Mouse (Mus musculus): ENCODE results near the gene Otub1. TPM values are rescaled to one million over a fixed set of nuclear protein-coding genes. Genes with fewer than 3 reads are reported as not detected.

Otub1 gene
- polyA plus RNA-seq, 1 experiment, result 112 TPM

DNA sequence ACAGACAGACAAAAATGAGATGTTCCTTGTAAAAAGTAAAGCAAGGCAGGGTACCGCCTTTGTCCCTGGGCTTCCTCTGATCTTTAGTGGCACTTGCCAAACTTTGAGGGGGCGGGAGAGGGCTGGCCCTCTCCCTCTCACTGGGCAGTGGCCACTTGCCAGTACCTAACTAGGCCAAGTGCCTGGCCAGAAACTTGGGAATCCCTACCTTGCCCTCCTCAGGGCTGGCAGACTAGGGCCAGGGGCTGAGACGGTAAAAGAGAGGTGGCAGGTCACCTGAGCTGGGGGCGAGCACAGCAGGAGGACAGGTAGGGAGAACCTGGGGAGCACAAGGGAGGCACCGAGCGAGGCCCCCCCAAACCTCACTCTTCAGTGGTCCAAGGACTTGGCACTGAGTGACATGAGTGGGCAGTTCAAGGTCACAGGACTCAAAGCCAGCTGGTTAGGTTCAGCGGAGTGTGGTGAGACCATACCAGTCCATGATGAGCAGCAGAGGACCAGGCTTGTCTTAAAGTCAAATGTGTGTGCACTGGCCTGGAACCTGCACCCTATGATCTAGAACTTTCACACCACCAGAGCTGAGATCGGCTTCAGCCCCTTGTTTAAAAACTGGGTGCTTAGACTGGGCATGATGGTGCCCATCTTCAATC, 25.2 kb downstream of the Otub1 start:
- no peak overlapping the region for H3K4me2 ChIP-seq (ENCODE audit: low read depth)
- H3K79me2 ChIP-seq (ENCODE audit: control insufficient read depth, insufficient read depth), result no peaks in the 10 kb centered on the region
- no peaks in the 10 kb centered on the region for H3K36me3 ChIP-seq (ENCODE audit: control insufficient read depth, insufficient read depth)
- H3K4me3 ChIP-seq, result no peak overlapping the region
- no peak overlapping the region for H3ac ChIP-seq (ENCODE audit: control insufficient read depth, insufficient read length)
- no peak for TF ChIP-seq MYOG (IDR thresholded peaks at IDR 0.05; ENCODE audit: control insufficient read depth in 1 of 3, insufficient read depth in 1 of 3, insufficient read length in 2 of 3, low read depth in 2 of 3)
- no peak for TF ChIP-seq TCF12 (IDR thresholded peaks at IDR 0.05; ENCODE audit: insufficient read depth, poor library complexity, severe bottlenecking)
- TF ChIP-seq POLR2AphosphoS2 (IDR thresholded peaks at IDR 0.05; ENCODE audit: insufficient read length, low read depth), result no peak
- TF ChIP-seq REST (IDR thresholded peaks at IDR 0.05; ENCODE audit: insufficient read depth, insufficient read length), result no peak
- TF ChIP-seq SRF (IDR thresholded peaks at IDR 0.05; ENCODE audit: control insufficient read depth, insufficient read length, low read depth), result no peak
- no peak for TF ChIP-seq E2F4 (IDR thresholded peaks at IDR 0.05; ENCODE audit: insufficient read depth)
- no peak for TF ChIP-seq MYOD1 (IDR thresholded peaks at IDR 0.05; ENCODE audit: control insufficient read depth in 1 of 3, insufficient read length in 2 of 3, low read depth in 2 of 3)
- TF ChIP-seq CEBPB (IDR thresholded peaks at IDR 0.05; ENCODE audit: insufficient read depth, poor library complexity, severe bottlenecking), result no peak
- TF ChIP-seq POLR2A (IDR thresholded peaks at IDR 0.05; ENCODE audit: insufficient read length, low read depth), result no peak
- TF ChIP-seq USF1 (IDR thresholded peaks at IDR 0.05; ENCODE audit: low read depth), result no peak
- no peak for TF ChIP-seq TCF3 (IDR thresholded peaks at IDR 0.05; ENCODE audit: insufficient read length, low read depth)
- TF ChIP-seq MAX (IDR thresholded peaks at IDR 0.05; ENCODE audit: low read depth), result no peak
- H3K27me3 ChIP-seq (ENCODE audit: control insufficient read depth, insufficient read depth, insufficient read length), result no peaks in the 10 kb centered on the region

DNA sequence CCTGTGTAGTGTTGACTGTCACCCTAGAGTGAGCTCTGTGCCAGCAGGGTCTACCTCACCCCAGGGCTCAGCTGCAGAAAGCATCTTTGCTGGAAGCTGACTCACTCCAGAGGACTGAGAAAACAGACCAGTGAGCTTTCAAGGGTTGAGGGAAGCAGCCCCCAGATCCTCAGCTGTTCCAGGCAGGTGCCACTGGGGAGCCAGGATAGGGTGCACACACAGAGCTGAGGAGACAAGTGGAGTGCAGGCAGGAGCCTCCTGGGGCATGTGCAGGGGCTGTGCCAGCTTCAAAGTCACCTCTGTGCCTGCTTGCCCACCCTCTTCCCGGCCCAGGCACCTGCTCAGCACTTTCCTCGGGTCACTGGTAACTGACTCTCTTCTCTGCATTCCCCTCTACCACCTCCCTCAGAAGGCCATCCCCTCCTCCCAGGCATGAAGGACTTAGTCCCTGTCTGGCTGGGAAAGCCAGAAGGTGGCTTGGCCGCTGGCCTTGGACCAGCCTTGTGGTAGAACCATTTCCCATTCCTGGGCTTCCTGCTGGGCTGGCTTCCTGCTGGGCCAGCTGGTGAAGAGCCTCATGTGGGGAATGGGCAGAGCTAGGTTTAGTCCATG, 27.2 kb downstream of the Otub1 start:
- H3K79me2 ChIP-seq (ENCODE audit: control insufficient read depth, insufficient read depth), result no peaks in the 10 kb centered on the region
- no peaks in the 10 kb centered on the region for H3K36me3 ChIP-seq (ENCODE audit: control insufficient read depth, insufficient read depth)
- no peak overlapping the region for H3ac ChIP-seq (ENCODE audit: control insufficient read depth, insufficient read length)
- TF ChIP-seq MAX (IDR thresholded peaks at IDR 0.05; ENCODE audit: low read depth) (no peak), MYOD1 (IDR thresholded peaks at IDR 0.05; ENCODE audit: control insufficient read depth in 1 of 3, insufficient read length in 2 of 3, low read depth in 2 of 3) (peak in 2 of 3 experiments; percentile 95 to 98), TCF12 (IDR thresholded peaks at IDR 0.05; ENCODE audit: insufficient read depth, poor library complexity, severe bottlenecking) (peak; percentile 92), E2F4 (IDR thresholded peaks at IDR 0.05; ENCODE audit: insufficient read depth) (no peak), SRF (IDR thresholded peaks at IDR 0.05; ENCODE audit: control insufficient read depth, insufficient read length, low read depth) (peak; percentile 6), MYOG (IDR thresholded peaks at IDR 0.05; ENCODE audit: control insufficient read depth in 1 of 3, insufficient read depth in 1 of 3, insufficient read length in 2 of 3, low read depth in 2 of 3) (peak; percentile 73 to 98 (median 96)), POLR2AphosphoS2 (IDR thresholded peaks at IDR 0.05; ENCODE audit: insufficient read length, low read depth) (no peak), TCF3 (IDR thresholded peaks at IDR 0.05; ENCODE audit: insufficient read length, low read depth) (peak; percentile 78)
- H3K4me2 ChIP-seq (ENCODE audit: low read depth), result peak overlapping the region; percentile 42
- H3K4me3 ChIP-seq, result no peak overlapping the region
- H3K27me3 ChIP-seq (ENCODE audit: control insufficient read depth, insufficient read depth, insufficient read length), result no peaks in the 10 kb centered on the region

DNA sequence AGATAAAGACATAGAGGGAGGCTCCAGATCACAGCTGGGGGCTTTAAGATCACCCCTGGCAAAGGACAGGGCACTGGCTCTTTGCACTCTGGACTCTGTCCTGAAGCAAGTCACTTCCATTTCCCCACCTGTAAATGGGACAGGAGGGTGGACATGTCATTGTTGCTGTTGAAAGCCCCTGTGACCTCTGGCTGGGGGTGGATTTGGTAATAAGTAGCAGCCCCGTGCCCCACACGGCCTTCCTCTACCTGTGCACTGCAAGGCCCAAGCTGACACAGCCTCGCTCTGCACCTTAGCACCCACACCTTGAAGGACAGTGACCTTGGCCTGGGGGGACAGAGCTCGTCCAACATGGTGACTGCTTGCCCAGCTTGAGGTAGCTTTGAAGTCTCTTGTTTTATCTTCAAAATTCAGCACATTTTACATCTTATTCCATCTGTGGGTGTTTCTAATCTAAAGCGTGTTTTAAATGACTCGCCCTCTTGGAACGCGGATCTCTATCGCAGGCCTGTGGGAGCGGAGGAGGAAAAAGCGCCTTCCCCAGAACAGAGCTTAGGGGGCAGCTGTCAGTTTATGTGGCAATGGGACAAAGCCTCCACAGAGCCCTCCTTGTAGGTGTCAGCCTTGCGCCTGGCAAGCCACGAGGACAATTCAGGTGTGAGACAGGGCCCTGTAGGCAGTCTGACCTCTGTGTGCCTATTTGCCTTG, 28.2 kb downstream of the Otub1 start:
- TF ChIP-seq SRF (IDR thresholded peaks at IDR 0.05; ENCODE audit: control insufficient read depth, insufficient read length, low read depth), result no peak
- no peak for TF ChIP-seq POLR2AphosphoS2 (IDR thresholded peaks at IDR 0.05; ENCODE audit: insufficient read length, low read depth)
- peak in 1 of 3 experiments; percentile 28 for TF ChIP-seq MYOD1 (IDR thresholded peaks at IDR 0.05; ENCODE audit: control insufficient read depth in 1 of 3, insufficient read length in 2 of 3, low read depth in 2 of 3)
- no peak for TF ChIP-seq TCF12 (IDR thresholded peaks at IDR 0.05; ENCODE audit: insufficient read depth, poor library complexity, severe bottlenecking)
- TF ChIP-seq MAX (IDR thresholded peaks at IDR 0.05; ENCODE audit: low read depth), result no peak
- TF ChIP-seq MYOG (IDR thresholded peaks at IDR 0.05; ENCODE audit: control insufficient read depth in 1 of 3, insufficient read depth in 1 of 3, insufficient read length in 2 of 3, low read depth in 2 of 3), result peak in 1 of 3 experiments; percentile 4
- TF ChIP-seq POLR2A (IDR thresholded peaks at IDR 0.05; ENCODE audit: insufficient read length, low read depth), result no peak
- H3ac ChIP-seq (ENCODE audit: control insufficient read depth, insufficient read length), result no peak overlapping the region
- no peaks in the 10 kb centered on the region for H3K79me2 ChIP-seq (ENCODE audit: control insufficient read depth, insufficient read depth)
- no peak overlapping the region for H3K4me2 ChIP-seq (ENCODE audit: low read depth)
- no peaks in the 10 kb centered on the region for H3K27me3 ChIP-seq (ENCODE audit: control insufficient read depth, insufficient read depth, insufficient read length)
- H3K4me3 ChIP-seq, result no peak overlapping the region
- no peaks in the 10 kb centered on the region for H3K36me3 ChIP-seq (ENCODE audit: control insufficient read depth, insufficient read depth)

DNA sequence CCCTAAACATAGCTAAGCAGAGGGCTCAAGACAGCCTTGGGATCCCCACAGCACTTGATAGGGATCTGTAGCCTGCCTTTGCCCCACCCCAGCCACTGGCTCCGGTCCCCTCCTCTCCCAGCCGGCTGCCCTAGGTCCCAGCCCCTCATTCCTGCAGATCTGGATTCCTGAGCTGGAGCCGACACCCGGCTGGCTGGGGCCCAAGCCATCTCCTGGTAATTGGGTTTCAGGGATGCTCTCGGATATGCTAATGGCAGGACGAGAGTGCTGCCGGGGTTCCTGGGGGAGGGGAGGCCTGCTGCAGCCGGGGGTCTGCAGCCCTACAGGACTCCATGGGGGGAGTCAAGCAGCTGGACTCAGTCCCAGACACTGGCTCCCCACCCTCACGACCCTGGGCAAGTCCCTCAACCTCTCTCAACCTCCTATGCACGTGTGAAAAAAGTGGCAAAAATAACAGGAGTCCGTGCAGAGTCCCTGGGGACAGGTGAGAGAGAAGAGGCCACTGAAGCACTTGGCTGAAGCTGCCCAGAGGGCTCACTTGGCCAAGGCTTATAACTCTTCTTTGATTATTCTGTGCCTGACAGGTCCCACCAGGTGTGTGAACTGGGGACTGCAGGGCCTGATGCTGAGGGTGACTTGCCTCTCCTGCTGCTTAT, 29.9 kb downstream of the Otub1 start:
- no peaks in the 10 kb centered on the region for H3K27me3 ChIP-seq (ENCODE audit: control insufficient read depth, insufficient read depth, insufficient read length)
- no peak for TF ChIP-seq TCF3 (IDR thresholded peaks at IDR 0.05; ENCODE audit: insufficient read length, low read depth)
- no peak for TF ChIP-seq TCF12 (IDR thresholded peaks at IDR 0.05; ENCODE audit: insufficient read depth, poor library complexity, severe bottlenecking)
- no peak for TF ChIP-seq POLR2A (IDR thresholded peaks at IDR 0.05; ENCODE audit: insufficient read length, low read depth)
- TF ChIP-seq CEBPB (IDR thresholded peaks at IDR 0.05; ENCODE audit: insufficient read depth, poor library complexity, severe bottlenecking), result no peak
- no peak for TF ChIP-seq MYOG (IDR thresholded peaks at IDR 0.05; ENCODE audit: control insufficient read depth in 1 of 3, insufficient read depth in 1 of 3, insufficient read length in 2 of 3, low read depth in 2 of 3)
- TF ChIP-seq USF1 (IDR thresholded peaks at IDR 0.05; ENCODE audit: low read depth), result no peak
- no peak for TF ChIP-seq MAX (IDR thresholded peaks at IDR 0.05; ENCODE audit: low read depth)
- TF ChIP-seq REST (IDR thresholded peaks at IDR 0.05; ENCODE audit: insufficient read depth, insufficient read length), result no peak
- TF ChIP-seq SRF (IDR thresholded peaks at IDR 0.05; ENCODE audit: control insufficient read depth, insufficient read length, low read depth), result no peak
- no peak for TF ChIP-seq MYOD1 (IDR thresholded peaks at IDR 0.05; ENCODE audit: control insufficient read depth in 1 of 3, insufficient read length in 2 of 3, low read depth in 2 of 3)
- no peak for TF ChIP-seq POLR2AphosphoS2 (IDR thresholded peaks at IDR 0.05; ENCODE audit: insufficient read length, low read depth)
- H3K36me3 ChIP-seq (ENCODE audit: control insufficient read depth, insufficient read depth), result no peaks in the 10 kb centered on the region
- H3K4me3 ChIP-seq, result no peak overlapping the region
- H3K79me2 ChIP-seq (ENCODE audit: control insufficient read depth, insufficient read depth), result no peaks in the 10 kb centered on the region
- H3K4me2 ChIP-seq (ENCODE audit: low read depth), result no peak overlapping the region
- no peak overlapping the region for H3ac ChIP-seq (ENCODE audit: control insufficient read depth, insufficient read length)

Data from myocyte (in vitro differentiated cells).